Mouse (Mus musculus) small intestine, adult 2 months (tissue): ENCODE results near the gene Paxbp1. TPM values are rescaled to one million over a fixed set of nuclear protein-coding genes. Genes with fewer than 3 reads are reported as not detected.
A peak's percentile ranks its signal among the peaks of the same experiment; 100 is the strongest.

Experiments
- H3K27ac ChIP-seq: fragments of 200-500 bp; 2 replicates; pipeline ENCODE4 v1.5.1; 2012; ENCODE audit warnings: low read depth, low read length, control low read depth, inconsistent platforms; ENCODE audit not compliant: insufficient read depth
- H3K27me3 ChIP-seq: fragments of 200-500 bp; 2 replicates; pipeline ENCODE4 v1.6.1; 2012; ENCODE audit warnings: mild to moderate bottlenecking, moderate library complexity, low read length, inconsistent platforms; ENCODE audit not compliant: control insufficient read depth, insufficient read depth
- H3K36me3 ChIP-seq: fragments of 200-500 bp; 2 replicates; pipeline ENCODE4 v1.6.1; 2012; ENCODE audit warnings: mild to moderate bottlenecking, low read length, control low read depth, inconsistent platforms; ENCODE audit not compliant: control insufficient read depth, insufficient read depth
- H3K4me1 ChIP-seq: fragments of 200-500 bp; 2 replicates; pipeline ENCODE4 v1.6.1; 2012; ENCODE audit warnings: low read length, inconsistent platforms, mixed read lengths; ENCODE audit not compliant: control insufficient read depth, insufficient read depth, insufficient read length
- H3K4me3 ChIP-seq: fragments of 200-500 bp; 2 replicates; pipeline ENCODE4 v1.5.1; 2012; ENCODE audit warnings: low read depth, mild to moderate bottlenecking, control low read depth, inconsistent platforms, low read length, moderate library complexity
- CTCF ChIP-seq: fragments of 200-500 bp; IDR thresholded peaks from 2 replicates; pipeline ENCODE4 v1.5.1; 2012; ENCODE audit warnings: low read depth, mild to moderate bottlenecking, control low read depth, inconsistent platforms, low read length, moderate library complexity, mixed read lengths; ENCODE audit not compliant: insufficient replicate concordance, insufficient read length; ENCODE audit errors: extremely low read depth
- POLR2A ChIP-seq: fragments of 200-500 bp; IDR thresholded peaks from 2 replicates; pipeline ENCODE4 v1.6.1; 2012; ENCODE audit warnings: low read depth, mild to moderate bottlenecking, control low read depth, inconsistent platforms, low read length, moderate library complexity
- WGBS: fragments of 180-500 bp; shearing (Covaris S2); methylation state at CpG from one replicate; pipeline ENCODE4 v1.1.7; 2018; 5-methylcytosine and 5-hydroxymethylcytosine counted together
- polyA plus RNA-seq: library from polyadenylated mRNA; depleted of rRNA; stranded (reverse); fragments of >200 nt; gene quantifications from 2 replicates; pipeline ENCODE4 v1.2.3, GENCODE M21; 2012; rRNA removed

Paxbp1 gene
- polyA plus RNA-seq, 1 experiment, result 7.3 TPM

DNA sequence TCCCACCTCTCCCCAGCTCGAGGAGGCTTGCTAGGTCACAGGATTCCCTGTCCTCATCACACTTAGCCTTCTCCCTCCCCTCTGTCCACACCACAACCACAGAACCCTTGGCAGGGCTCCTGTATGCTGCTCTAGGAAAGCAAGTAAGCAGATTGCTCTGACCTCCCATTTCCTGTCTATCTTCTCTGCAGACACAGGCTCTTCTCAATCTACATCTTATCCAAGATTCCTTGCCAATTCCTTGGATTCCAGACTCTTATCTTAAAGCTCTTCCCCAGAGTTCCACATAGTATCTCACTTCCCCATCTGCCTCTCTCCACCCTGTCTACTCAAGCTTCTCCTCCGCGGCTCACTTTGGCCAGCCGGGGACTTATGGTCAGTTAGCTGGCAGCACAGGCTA lies 49.3 kb downstream of the Paxbp1 start:
- peaks cover 20% of the 10 kb centered on the region for H3K36me3 ChIP-seq
- H3K27ac ChIP-seq, result peak overlapping the region; percentile 33
- no peak overlapping the region for H3K4me3 ChIP-seq
- no peak for TF ChIP-seq CTCF
- TF ChIP-seq POLR2A, result no peak
- H3K4me1 ChIP-seq, result peaks cover 14% of the 10 kb centered on the region; the same call in 1 of the 2 replicates
- WGBS, result 12% methylated on average over 4 of the region's 4 CpGs
- no peaks in the 10 kb centered on the region for H3K27me3 ChIP-seq

DNA sequence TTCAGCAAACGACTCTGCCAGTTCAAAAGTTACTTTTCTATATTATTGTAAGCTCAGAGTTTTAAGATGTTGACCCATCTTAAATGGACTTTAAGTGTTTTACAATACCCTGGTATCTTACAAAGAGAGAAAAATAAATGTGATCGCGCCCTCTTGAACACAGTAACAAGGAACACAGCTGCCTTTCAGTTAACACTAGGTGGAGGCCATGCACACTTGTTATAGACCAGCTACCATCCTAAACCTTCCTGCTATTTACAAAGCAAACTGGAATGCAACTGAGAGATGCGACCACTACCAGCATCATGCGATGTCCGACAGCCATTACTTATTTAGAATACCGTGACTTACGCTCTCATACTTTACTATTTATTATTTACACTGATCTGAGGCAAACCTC lies 55.2 kb downstream of the Paxbp1 start:
- Histone ChIP-seq H3K4me3 (no peak overlapping the region), H3K36me3 (peaks cover 31% of the 10 kb centered on the region), H3K27me3 (no peaks in the 10 kb centered on the region), H3K4me1 (peaks cover 3% of the 10 kb centered on the region; the same call in 1 of the 2 replicates), H3K27ac (no peak overlapping the region)
- WGBS, result 89% methylated on average over 8 of the region's 8 CpGs
- TF ChIP-seq POLR2A, result no peak

DNA sequence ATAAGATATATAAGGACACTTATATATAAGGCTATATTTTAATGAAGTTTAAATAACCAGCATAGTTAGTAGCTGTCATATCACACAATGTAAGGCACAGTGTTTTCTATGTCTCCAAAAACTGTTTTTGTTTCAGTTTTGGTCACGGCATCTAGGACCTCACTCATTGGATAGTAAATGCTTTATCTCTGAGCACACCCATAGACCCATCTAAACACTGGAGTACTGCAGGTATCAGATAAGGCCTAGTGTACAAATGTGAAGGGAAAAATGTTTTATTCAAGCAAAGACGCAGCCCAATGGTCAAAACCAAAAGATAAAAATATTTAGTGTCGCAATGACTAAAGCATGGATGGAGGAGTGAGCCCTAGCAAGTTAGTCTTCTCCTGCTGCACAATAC lies 55.7 kb downstream of the Paxbp1 start:
- no peak overlapping the region for H3K27ac ChIP-seq
- H3K4me1 ChIP-seq, result peaks cover 3% of the 10 kb centered on the region; the same call in 1 of the 2 replicates
- no peak for TF ChIP-seq CTCF
- no peak for TF ChIP-seq POLR2A
- 64% methylated on average over 3 of the region's 3 CpGs for WGBS
- H3K4me3 ChIP-seq, result no peak overlapping the region
- no peaks in the 10 kb centered on the region for H3K27me3 ChIP-seq
- H3K36me3 ChIP-seq, result peaks cover 31% of the 10 kb centered on the region

DNA sequence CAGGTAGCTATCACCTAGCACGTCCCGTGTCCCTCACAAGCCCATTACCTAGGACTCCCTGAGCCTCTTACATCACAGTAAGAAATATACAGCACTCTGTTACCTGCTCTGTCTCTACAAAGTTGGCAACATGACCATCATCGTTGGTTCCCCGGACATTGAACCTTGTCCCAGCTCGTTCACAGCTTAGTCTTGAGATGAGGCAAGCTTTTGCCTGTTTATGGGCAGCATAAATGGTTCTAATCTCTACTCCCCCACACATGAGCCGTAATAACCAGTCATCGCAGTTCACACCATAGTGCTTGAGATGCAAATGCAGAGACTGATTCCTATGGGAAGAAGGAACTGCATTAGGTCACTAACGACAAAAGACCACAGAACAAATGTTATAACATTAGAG lies 56.3 kb downstream of the Paxbp1 start:
- Histone ChIP-seq H3K27me3 (no peaks in the 10 kb centered on the region), H3K27ac (no peak overlapping the region), H3K36me3 (peaks cover 35% of the 10 kb centered on the region), H3K4me3 (no peak overlapping the region), H3K4me1 (peaks cover 3% of the 10 kb centered on the region; the same call in 1 of the 2 replicates)
- 40% methylated on average over 8 of the region's 8 CpGs for WGBS
- TF ChIP-seq POLR2A (no peak), CTCF (no peak)

DNA sequence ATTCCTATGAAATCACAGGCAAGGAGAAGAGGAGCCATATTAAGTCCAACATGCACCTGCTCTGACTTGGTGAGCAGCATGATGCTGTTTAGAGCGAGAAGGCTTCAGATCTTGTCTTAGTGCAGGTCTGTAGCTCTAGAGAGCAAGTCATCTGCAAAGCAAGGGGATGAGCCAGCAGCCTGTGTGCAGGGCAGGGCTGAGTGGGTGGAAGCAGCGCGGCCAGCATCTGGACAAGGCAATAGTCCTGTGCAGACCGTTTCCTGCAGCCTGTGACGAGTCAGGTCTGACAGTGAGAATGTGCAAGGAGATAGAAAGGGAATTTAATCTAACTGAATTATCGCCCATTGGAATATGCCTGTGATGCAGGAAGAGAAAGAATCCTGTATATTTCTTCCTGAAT lies 73.3 kb downstream of the Paxbp1 start:
- Histone ChIP-seq H3K27ac (no peak overlapping the region), H3K4me1 (no peaks in the 10 kb centered on the region), H3K36me3 (peaks cover 51% of the 10 kb centered on the region), H3K4me3 (no peak overlapping the region), H3K27me3 (no peaks in the 10 kb centered on the region)
- 90% methylated on average over 6 of the region's 6 CpGs for WGBS
- TF ChIP-seq POLR2A, result no peak
- no peak for TF ChIP-seq CTCF

DNA sequence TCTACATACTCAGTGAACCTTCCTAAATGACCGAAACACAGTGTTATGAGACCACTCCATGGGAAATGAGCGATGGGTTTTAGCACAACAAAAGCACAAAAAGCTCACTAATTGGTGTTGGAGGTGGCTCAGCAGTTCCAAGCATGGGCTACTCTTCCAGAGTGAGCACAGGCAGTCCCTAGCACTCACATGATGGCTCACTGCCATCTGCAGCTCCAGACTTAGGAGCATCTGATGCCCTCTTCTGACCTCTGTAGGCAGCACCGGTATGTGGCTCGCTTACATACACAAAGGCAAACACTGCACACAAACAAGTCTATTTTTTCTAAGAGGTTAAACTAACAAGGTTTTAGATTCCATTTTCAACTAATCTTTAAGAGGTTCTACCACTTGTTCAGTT lies 78.1 kb downstream of the Paxbp1 start:
- no peak overlapping the region for H3K4me3 ChIP-seq
- no peaks in the 10 kb centered on the region for H3K4me1 ChIP-seq
- peaks cover 56% of the 10 kb centered on the region for H3K36me3 ChIP-seq
- no peak for TF ChIP-seq CTCF
- no peak for TF ChIP-seq POLR2A
- no peaks in the 10 kb centered on the region for H3K27me3 ChIP-seq
- 84% methylated on average over 4 of the region's 4 CpGs for WGBS
- no peak overlapping the region for H3K27ac ChIP-seq

DNA sequence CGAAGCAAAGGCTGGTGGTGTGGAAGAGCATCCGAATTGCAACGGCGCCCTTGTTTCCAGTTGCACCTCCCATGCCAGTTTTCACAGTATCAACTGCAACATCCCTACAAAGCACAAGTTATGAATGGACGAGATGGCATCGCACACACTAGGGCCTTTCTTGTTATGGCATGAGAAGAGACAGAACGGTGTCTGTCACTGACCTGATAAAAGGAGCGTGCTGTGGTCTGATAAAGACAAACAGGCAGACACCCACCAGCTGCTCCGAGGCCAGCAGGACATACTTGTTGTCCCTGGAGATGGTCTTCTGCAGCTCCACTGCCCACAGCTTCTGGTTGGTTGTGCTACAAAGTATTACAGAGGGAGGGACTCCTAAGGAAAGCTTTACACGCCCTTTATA lies 80.0 kb downstream of the Paxbp1 start:
- Histone ChIP-seq H3K4me3 (no peak overlapping the region), H3K4me1 (no peaks in the 10 kb centered on the region), H3K27me3 (no peaks in the 10 kb centered on the region), H3K36me3 (peaks cover 56% of the 10 kb centered on the region), H3K27ac (no peak overlapping the region)
- WGBS, result 94% methylated on average over 10 of the region's 10 CpGs
- TF ChIP-seq POLR2A (no peak), CTCF (no peak)

Other genes with a start within 250 kb of the Paxbp1 start
- 1.8 and 1.9 TPM in 2 replicates for gene Urb1, start 234.1 kb downstream of the Paxbp1 start, polyA plus RNA-seq
- 0.19 and 0.50 TPM in 2 replicates for gene Eva1c, start 217.8 kb downstream of the Paxbp1 start, polyA plus RNA-seq
- gene Cfap298, start 109.4 kb downstream of the Paxbp1 start, polyA plus RNA-seq, result 9.6 and 19.2 TPM in 2 replicates
- gene Synj1, start 33.2 kb downstream of the Paxbp1 start, polyA plus RNA-seq, result 16.4 and 28.4 TPM in 2 replicates
- gene 4932438H23Rik, start 50.6 kb upstream of the Paxbp1 start, polyA plus RNA-seq, result 0.71 and 1.6 TPM in 2 replicates
- not detected in 2 replicates for gene Olig2, start 180.9 kb upstream of the Paxbp1 start, polyA plus RNA-seq
- gene Olig1, start 225.2 kb upstream of the Paxbp1 start, polyA plus RNA-seq, result 0.09 TPM in 1 of 2 replicates, not detected in the other